Mouse (Mus musculus) lung, adult 2 months (tissue): ENCODE results near the gene Scnn1a.

Experiments
- CTCF ChIP-seq: fragments of 200-500 bp; IDR thresholded peaks from 2 replicates; pipeline ENCODE4 v1.5.1; 2011; ENCODE audit warnings: mild to moderate bottlenecking, low read length, control low read depth; ENCODE audit not compliant: insufficient read depth
- POLR2A ChIP-seq: fragments of 200-500 bp; IDR thresholded peaks from 2 replicates; pipeline ENCODE4 v1.6.1; 2011; ENCODE audit warnings: low read depth, mild to moderate bottlenecking, control low read depth, low read length, borderline replicate concordance; ENCODE audit errors: extremely low read depth

DNA sequence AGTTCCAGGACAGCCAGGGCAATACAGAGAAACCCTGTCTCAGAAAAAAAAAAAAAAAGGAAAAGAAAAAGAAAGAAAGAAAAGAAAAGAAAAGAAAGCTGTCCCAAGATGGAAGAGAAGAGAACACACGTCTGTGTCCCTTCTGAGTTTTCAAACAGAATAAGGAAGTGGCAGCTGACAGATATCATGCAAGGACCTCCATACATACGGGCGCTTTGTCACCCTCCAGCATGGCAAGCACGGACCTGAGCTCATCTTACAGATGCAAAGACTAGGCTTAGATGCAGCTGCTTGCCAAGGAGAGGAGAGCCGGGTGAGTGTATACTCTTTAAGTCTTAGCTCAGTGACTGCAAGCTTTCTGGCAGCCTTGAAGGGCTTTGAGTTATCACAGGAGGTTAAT is 45.1 kb downstream of the Scnn1a start:
- TF ChIP-seq CTCF (no peak), POLR2A (no peak)
